Mouse (Mus musculus): ENCODE results near the gene Pxk. TPM values are rescaled to one million over a fixed set of nuclear protein-coding genes. Genes with fewer than 3 reads are reported as not detected.
"Not testable (repeated sequence)": the region's sequence is repeated elsewhere in the genome, so short reads cannot be mapped to it uniquely, and the experiment has no call there.

The Pxk gene
- total RNA-seq, 2 experiments from 2014 or later, result 32.3 to 40.9 TPM

DNA sequence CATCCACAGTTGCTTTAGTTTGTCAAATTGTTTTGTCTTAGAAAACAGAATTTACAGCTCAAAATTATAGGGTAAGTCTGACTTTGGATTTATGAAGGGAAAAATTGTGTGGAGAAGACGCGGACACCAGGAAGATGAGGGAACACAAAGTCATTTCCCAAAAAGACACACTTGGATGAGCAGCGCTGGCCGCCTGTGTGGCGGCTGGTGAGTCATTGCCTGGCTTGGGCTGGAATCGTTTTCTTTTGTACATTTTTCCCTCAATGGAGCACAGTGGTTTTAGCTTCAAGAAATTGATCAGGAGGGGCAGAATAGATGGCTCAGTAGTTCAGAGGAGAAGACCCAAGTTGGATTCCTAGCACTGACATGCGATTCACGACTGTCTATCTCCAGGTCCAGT lies 3.9 kb downstream of the Pxk start:
- no peak for DNase-seq

DNA sequence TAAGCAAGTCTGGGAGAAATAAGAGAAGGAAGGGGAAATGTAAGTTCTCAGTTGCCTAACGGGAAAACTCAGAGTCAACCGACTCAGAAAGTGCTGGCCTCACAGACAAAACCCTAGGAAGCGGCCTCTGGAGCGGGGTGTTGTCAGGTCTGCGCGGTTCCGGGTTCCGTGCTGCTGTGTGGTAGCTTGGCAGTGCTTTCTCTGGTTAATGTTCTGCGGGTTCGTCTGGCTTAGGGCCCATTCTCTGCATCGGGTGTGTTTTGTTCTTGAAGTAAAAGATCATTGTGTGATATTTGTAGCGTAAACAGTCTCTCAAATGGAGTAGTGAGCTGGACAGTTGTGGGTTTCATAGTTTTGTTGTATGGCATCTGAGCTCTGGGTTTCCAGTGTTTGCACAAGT lies 4.7 kb downstream of the Pxk start:
- no peak for DNase-seq

- no peak for DNase-seq
These were observed 10.0 kb downstream of the Pxk start for GRCm38 (mm10) chr14:8108047-8108446.

DNA sequence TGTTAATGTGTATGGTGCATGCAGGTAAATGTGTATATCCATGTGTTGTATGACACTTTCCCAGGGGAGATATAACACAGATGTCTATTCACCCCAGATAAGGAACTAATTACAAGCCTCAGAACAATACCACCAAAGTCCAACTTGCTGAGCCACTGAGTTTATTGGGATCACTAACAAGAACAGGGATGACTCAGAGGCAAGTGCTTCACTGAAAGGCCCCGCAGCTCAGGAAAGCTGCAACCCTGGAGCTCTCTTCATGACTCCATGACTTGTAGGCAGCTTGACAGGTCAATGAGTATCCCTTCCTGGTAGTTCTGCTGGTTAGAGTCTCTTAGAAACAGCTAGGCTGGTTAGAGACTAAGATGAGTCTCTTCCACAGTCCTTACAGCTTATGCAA lies 11.0 kb downstream of the Pxk start:
- no peak for DNase-seq

DNA sequence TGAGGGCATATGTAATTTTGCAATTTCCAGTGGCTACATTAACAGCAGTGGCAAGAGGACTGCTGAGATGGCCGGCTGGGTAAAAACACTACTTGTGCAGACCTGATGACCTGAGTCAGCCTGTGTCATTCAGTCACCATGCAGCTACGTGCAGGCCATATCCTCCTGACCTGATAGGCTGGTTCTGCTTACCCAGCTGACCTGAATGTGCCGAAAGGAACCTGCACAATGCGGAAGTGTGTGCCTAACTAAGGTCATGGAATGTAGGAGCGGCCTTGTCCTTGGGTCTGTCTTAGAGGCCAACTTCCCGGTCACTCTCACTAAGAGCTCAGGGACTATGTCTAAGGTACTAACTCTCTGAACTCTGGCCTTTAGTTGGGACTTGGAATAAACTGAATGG lies 13.5 kb downstream of the Pxk start:
- no peak for DNase-seq

DNA sequence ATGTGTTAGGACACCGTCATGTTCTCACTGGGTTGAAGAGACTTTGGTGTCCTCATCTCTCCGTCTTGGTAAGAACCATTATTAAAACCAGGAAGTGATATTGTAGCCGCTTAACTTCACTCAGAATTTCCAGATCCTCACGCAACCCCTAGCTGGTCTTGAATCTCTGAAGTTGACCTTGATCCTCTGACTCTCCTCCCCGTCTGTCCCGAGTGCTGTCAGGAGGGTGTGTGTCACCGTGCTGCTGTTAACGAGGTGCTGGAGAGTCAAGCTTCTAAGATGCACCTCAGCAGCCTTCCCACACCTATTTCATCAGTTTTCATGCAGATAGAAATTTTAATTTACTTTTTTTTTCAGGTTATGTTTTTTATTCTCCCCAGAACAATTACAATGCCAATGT lies 14.0 kb downstream of the Pxk start:
- no peak for DNase-seq

- no peak for DNase-seq
These were observed 15.6 kb downstream of the Pxk start for GRCm38 (mm10) chr14:8113616-8114015.

DNA sequence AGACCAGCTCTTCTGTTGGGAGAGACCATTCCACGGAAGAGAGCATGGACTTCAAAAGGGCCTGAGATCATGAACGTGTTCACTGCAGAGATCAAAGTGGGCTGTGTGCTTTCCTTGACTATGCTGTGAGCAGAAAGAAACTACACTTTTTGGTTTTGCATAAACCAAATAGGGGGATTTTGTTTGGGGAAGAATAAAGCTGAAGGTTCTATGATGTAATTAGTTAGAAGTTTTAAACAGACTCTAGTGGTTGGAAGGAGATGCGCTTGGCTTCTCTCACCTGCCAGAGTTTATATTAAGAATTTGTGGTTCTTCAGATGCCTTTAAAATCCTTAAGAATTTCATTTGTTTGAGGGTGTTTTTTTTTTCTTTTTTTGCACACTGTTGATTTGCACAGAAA lies 16.3 kb downstream of the Pxk start:
- DNase-seq, result no peak

DNA sequence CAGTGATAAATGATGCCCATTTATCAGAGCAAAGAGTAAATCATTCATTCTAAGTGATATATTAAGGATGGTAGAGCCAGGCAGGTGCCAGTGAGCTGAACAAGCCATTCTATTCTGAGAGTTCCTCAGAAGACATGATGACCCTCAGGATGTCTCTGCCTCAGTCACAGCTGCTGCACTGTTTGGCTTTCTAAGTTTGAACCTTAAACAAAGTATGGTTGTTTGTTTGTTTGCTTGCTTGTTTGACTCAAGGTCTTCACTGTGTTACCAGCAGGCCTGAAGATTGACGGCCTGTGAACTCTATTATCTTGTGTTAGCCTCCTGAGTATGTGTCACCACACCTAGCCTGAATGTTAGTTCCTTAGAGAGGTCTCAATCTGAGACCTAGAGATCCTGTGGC lies 16.7 kb downstream of the Pxk start:
- no peak for DNase-seq

GRCm38 (mm10) chr14:8115772-8116171 lies 17.8 kb downstream of the Pxk start:
- no peak for DNase-seq

DNA sequence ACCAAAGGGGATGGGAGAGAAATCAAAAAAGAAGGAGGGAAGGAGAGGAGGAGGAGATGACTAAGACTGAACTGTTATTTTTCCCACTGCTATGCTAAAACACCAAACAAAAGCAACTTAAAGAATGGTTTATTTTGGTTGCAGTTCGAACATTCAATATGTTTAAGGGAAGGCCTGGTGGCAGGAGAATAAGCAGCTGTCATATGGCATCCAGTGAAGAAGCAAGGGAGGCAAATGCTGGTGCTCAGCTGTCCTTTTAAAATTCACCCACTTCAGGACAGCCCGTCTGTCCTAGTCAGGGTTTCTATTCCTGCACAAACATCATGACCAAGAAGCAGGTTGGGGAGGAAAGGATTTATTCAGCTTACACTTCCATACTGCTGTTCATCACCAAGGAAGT lies 19.4 kb downstream of the Pxk start:
- DNase-seq, result no peak

DNA sequence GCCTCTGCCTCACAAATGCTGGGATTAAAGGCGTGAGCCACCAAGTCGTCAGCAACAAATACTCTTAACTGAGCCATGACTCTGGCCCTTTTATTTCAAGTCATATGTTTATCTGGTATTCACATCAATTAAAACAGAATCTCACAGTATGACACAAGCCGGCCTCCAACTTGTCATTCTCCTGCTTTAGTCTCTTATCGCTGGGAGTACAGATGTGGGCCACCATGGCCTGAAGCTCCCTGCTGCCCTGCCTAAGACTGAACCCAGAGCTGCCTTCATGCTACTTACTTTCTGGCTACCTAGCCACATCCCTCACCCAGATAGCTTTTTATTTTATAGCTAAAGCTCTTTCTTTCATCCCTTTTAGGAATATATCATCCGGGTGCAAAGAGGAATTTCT lies 21.4 kb downstream of the Pxk start:
- no peak for DNase-seq

DNA sequence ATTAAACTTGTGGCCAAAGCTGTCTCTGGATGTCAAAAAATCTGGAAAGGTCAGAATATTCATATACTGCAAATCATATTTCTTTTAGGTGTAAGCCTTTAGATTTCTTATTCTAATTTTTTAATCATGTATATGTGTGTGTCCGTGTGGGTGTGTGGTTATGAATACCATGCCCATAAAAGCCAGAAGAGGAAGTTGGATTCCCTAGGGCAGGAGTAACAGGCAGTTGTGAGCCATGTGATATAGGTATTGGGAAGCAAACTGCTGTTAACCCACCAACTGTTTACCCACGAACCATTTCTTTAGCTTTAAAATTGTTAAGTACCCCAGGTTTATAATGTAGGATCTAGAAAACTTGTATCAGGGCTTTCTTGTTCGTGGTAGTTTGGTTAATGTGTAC lies 21.9 kb downstream of the Pxk start:
- no peak for DNase-seq

DNA sequence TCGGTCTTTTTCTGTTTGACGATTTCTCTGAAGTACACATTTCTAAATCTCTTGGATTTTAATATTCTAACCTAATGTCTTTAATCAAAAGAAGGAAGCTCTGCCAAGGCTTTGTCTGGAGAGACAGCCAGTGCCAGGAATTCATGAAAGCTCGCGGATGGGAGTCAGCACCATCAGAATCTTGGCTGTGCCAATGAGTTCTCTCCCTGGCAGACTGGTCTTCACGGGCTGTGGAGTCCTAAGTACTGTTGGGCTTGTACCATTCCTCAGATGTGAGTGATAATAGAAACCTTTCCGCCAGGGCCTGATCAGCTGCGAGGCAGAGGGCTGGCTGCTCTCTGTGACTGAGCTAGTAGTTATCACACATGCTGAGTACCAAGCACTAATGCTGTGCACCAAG lies 25.1 kb downstream of the Pxk start:
- no peak for DNase-seq

GRCm38 (mm10) chr14:8123611-8124010 lies 25.6 kb downstream of the Pxk start:
- DNase-seq, result not testable (repeated sequence)

DNA sequence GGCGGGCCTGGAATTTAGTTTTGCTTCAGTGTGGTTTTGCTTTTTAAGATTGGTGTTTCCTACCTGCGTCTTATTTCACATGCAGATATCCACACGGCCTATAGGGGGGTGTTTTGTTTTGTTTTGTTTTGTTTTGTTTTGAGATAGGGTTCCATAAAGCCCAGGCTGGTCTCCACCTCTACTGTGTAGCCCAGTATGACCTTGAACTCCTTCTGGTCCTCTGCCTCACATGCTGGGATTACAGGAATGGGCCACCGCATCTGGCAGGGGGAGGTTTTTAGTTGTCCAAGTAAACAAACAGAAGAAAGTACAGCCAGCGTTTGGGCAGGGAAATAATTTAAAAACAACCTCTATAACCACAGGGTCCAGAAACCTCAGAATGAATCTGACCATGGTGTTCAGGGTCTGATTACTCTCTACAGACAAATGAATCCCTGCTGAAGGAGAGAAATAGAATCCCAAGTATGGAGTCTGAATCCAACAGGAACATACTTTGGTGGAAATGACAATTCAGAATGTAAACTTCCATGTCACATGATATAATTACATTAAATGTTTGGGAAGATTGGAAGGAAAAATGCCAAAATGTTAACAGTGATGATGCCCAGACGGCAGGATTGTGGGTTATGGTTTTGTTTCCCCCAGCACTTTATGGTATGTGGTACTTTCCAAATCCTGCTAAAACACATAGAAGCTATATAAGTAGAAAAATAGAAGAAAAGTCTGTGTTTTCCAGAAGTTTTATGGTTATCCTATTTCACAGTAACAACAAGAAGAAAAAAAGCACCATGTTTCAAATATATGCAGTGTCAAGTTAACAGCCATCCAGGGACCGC lies 26.3 kb downstream of the Pxk start:
- DNase-seq, result no peak

DNA sequence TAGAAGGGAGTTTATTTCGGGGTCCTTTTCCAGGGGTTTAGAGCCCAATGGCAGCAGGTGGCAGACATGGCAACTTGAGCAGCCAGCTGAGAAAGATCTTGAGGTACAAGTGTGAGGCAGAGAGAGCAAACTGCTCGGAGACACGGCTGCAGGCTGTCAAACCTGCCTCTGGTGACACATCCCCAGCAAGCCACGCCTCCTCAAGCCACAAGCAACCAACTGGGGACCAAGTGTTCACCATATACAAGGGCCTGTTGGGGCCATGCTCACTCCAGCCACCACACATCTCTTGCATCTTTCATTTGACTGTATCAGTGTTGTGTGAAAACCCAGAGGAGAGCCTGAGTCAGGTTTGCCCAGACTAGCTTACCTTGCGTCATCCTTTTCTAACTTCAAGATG lies 30.0 kb downstream of the Pxk start:
- DNase-seq, result no peak

DNA sequence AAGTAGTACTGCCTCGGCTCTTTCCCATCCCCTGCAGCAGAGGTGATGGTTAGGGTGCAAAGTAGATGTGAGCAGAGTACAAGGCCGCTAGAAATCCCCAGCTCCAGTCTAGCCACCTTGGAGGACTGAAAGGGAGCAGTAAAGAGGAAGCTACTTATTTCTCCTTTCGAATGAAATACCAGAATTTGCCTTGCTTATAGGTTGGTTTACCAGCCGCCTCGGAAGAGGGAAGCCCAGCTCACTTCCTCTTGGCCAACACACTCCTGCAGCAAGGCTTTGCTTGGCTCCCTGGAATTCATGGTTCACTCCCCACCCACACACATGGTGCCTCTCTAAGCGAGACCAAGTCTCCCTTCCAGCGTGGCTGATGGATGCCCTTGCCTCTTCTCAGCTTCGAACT lies 34.8 kb downstream of the Pxk start:
- no peak for DNase-seq

DNA sequence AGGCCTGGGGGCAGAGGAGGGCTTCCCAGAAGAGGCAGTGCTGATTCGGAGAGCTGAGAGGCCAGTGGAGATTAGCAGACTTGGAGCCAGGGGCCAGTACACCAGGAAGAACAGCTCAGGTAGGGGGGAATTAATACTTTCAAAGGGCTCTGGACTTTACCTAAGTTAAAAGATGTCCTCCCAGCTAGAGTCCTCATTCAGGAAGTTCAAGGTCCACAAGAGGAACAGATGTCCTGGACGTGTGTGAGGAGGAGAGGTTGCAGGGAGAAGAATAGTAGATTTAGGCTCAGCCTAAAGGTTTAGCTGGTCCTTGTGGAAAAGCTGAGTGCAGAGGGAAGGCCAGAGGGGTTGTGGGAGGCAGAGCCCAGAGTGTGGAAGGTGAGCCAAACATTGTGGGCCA lies 36.2 kb downstream of the Pxk start:
- DNase-seq, result no peak

- DNase-seq, result no peak
These were observed 37.1 kb downstream of the Pxk start for GRCm38 (mm10) chr14:8135130-8135529.

DNA sequence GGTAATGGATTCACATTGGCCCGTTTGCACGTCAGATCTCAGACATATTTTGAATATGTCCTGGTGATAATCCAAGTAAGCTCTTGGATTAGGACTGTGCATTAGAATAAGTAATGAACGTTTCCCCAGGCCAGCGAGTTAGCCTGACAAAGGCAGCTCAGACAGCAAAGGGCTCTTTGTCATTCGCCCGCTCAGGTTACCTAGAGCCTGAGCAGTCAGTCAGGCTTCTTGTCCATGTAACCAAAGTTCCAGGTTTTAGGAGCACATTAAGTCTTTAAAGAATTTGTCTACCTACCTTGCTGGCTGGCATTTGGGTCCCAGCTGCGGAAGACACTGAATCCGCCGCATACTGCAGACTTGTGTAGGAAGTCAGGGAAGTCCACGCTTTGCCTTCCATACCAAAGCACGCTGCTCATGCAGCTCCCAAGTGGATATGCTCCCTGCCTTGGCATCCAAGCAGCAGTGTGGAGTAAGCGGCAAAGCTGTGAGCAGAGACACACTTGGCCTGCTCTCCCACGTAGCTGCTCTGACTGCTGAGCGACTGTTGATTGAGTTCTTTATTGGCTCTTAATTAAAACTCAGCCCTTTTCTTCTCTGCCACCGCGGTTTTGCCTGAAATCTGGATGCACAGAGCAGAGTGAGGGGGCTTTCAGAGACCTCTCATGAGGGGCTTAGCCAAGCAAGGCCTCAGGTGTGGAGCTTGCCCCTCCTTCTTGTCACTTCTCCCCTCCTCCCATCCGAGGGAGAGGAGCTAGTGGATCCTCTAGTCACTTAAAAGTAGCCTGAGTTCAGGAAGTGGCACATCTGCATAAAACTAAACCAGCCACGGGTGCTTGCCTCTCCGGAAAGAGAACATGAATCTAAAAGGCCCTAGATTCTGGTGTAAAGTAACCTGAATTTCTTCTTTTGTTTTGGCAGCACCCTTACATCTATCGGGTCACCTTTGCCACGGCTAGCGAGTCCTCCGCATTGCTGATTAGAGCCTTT lies 42.0 kb downstream of the Pxk start:
- DNase-seq, result no peak

- DNase-seq, result no peak
These were observed 43.1 kb downstream of the Pxk start for GRCm38 (mm10) chr14:8141131-8141530.
